Mouse (Mus musculus) layer of hippocampus, postnatal 36 days (tissue): ENCODE results near the gene Usp35. TPM values are rescaled to one million over a fixed set of nuclear protein-coding genes. Genes with fewer than 3 reads are reported as not detected.

Source experiments
- total RNA-seq, 2 experiments: library from RNA; stranded (reverse); gene quantifications; 2 replicates each; pipeline ENCODE4 v1.2.3; 2021

Usp35 gene
- total RNA-seq, 2 experiments from 2014 or later: 12.9 to 14.1 TPM

Other genes starting within 250 kb of the Usp35 start
- gene Kctd21, start 307 bp upstream of the Usp35 start, total RNA-seq: 10 to 100 TPM; 13.8 to 15.6 TPM
- gene Alg8, start 39.6 kb upstream of the Usp35 start, total RNA-seq: 10 to 100 TPM; 10.6 to 12.0 TPM
- 100 to 1,000 TPM; 221 to 238 TPM for gene Ndufc2, start 68.0 kb upstream of the Usp35 start, total RNA-seq
- gene Thrsp, start 85.7 kb upstream of the Usp35 start, total RNA-seq: 10 to 100 TPM; 36.2 to 45.8 TPM
- gene Kctd14, start 119.3 kb upstream of the Usp35 start, total RNA-seq: 1 to 10 TPM; 4.3 to 4.8 TPM
- gene Ints4, start 148.9 kb upstream of the Usp35 start, total RNA-seq: 10 to 100 TPM; 31.5 to 32.4 TPM
- 10 to 100 TPM; 50.6 to 55.3 TPM for gene Aamdc, start 247.5 kb upstream of the Usp35 start, total RNA-seq
- gene Rsf1, start 247.9 kb upstream of the Usp35 start, total RNA-seq: 10 to 100 TPM; 45.2 to 49.8 TPM